Mouse (Mus musculus): ENCODE data around the gene Socs1. TPM values are rescaled to one million over a fixed set of nuclear protein-coding genes. Genes with fewer than 3 reads are reported as not detected.
A peak's percentile ranks its signal among the peaks of the same experiment; 100 is the strongest.

Socs1 gene
- total RNA-seq, 2 experiments from 2014 or later: 0.35 to 0.75 TPM

DNA sequence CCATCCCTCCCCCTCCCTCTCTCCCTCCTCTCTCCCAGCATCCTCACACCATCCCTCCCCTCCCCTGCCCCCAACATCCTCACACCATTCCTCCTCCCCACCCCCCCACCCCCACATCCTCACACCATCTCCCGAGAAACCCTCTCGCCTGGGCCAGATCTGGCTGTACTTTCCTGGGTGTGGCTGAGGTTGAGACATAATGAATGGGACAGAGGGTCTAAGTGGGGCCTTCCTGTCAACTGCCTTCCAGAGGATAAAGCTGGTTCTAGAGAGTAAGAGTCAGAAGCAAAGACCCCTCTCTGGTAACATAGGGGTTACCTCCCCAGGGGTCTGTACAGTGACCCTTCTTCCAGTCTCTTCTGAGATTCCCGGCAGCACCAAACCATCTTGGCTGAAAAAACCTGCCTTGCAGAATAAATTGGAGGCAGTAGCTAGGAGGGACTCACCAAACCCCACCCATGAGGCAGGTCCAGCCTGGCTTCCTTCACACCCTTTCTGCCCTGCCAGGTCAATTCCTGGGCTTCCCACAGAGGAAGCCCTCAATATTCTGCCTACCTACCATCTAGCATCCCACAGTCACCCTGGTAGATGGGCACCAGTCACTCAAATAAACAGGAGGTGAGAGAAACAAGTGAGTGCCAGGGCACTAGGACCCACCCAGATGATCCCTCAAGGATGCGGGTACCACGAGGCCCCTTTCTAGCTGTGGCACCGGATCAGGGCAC lies 21.6 kb downstream of the Socs1 start:
- DNase-seq: peak in 1 of 2 experiments; percentile 41

DNA sequence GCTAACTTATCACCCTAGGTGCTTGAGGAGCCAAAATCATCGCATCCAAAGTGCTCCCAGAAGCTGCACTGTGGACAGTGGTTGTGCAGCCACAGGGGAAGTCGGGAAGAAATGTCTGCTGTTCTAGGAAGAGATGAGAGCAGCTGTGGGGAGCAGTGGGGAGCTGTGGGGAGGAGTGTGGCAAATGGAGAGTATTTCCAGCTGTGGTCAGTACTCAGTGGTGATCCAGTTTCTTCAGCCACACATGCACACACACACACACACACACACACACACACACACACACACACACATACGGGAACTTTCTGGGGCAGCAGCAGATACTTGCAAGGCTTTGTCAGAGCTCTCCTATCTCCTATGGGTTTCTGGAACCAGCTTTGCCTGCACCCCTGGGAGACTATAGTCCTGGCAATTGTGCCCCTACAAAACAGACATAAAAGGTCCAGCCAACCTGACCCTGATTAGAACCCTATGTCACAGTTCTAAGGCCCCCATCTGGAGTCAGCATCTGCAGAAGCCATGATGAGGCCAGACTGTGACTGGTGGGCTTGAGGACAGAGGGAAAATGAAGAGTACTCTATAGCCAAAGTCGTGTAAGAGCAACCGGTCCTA lies 22.7 kb downstream of the Socs1 start:
- peak in 1 of 2 experiments; percentile 41 for DNase-seq

DNA sequence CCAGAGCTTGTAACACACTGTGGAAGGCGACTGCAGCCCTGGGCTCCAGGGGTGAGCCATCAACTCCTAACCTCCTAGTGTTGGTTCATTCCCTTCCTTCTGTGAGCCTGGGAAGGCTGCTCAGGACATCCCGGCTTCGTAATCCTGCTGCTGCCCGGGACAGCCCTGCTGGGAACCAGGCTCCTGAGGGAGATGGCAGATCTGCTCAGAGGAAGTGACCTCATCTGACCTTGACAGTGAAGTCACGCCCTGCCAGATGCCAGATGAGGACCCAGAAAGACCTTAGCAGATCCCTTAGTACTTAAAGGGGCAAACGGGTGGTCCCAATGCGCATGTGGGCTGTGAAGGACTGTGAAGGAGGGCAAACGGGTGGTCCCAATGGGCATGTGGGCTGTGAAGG lies 24.2 kb downstream of the Socs1 start:
- peak in 1 of 2 experiments; percentile 50 for DNase-seq

DNA sequence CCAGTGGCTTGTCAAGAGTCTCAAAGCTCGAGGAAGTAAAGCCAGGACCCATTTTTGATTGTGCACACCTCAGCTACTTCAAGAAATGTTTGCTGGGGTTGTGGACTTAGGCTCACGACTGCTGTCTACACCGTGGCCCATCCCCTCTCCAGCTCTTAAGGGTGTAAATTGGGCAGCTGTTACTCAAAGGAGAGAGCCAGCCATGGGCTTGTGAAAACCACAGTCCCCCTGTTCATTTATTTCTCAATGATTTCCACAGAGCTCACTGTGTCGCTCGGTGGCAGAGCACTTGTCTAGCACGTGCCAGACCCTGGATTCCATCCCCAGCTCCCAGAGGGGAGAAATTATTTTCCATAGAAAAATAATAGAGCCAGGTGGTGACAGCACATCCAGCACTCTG lies 29.2 kb downstream of the Socs1 start:
- DNase-seq: no peak

DNA sequence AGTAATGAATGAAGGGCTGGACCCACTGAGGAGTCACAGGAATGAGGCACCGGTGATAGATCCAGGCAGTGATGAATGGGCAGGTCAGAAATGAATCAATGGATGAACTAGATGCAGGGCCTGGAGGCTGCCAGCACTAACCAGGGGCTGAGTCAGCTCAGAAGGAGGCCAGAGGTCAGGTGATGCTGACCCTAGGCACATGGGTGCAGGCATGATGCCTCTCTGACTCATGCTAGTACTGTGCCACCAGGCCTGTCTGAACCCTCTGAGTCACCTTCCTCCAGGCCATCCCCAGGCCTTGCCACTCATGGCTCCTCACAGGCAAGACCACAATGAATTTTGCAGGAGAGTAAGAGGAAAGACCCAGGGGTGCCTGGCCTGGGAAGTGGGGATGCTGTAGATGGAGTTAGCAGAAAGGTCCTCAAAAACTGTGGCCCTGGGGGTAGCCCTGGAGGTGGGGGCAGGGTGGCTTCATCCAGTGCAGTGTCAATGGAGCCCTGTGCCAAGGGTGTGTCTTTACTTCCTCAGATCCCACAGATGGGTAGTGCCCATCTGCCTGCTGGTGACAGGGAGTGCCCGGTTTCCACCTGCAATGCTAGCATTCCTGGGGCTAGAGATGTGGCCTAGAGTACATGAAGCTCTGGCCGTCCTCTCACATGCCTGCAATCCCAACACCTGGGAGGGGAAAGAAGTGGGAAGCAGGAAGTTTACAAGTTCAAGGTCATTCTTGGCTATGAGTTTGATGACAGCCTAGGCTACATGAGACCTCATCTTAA lies 30.6 kb downstream of the Socs1 start:
- no peak for DNase-seq

DNA sequence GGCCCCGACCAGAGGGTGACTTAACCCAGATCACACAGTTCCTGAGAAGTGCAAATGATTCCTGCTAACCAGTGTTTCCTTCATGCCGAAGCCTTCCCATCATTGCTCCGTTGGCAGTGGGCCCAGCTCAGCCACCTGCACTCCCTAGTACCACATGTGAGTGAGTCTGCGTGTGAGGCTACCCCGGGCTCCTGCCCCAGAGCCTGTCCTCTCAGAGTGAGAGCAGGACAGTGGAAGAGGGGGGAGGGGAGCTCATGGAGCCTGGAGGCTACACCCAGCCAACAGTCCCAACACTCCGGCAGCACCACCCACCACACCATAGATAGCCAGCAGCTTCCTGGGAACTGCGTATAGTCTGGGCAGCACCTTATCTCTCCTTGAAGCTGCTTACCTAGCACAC lies 35.5 kb downstream of the Socs1 start:
- no peak for DNase-seq

DNA sequence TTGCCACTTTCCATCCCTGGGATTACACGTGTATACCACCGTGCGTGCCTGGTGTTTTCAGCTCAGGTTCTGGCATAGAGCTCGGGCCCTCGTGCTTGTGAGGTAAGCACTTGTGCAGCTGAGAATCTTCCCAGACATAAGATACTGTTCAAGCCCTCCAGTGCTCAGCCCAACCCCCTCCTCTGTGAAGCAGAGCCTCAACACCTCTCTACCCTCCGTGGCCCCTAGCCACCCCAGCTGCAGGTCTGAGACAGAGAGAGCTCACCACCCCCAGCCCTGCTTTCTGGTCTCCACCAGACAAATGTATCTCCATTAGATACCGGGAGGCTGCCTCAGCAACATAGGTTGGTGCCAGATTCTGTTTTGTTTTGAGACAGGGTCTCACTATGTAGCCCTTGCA lies 36.1 kb downstream of the Socs1 start:
- DNase-seq: no peak

DNA sequence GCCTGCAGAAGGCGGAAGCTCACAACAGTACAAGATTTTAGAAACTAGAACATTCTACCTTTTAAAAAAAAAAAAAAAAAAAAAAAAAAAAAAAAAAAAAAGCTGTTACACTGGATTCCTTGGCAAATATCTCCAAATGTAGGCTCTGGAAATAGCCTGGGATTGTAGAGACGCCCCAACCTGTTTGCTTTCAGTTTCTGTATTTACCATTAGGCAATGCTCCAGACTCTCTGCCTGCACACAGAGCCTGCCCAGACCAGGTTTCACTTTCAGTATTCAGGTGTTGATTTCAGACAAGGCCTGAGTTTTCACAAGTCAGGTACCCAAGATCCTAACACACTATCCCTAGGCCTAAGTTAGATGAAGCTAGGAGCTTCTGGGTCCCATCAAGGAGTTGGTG lies 44.3 kb downstream of the Socs1 start:
- peak; percentile 51 to 79 for DNase-seq

DNA sequence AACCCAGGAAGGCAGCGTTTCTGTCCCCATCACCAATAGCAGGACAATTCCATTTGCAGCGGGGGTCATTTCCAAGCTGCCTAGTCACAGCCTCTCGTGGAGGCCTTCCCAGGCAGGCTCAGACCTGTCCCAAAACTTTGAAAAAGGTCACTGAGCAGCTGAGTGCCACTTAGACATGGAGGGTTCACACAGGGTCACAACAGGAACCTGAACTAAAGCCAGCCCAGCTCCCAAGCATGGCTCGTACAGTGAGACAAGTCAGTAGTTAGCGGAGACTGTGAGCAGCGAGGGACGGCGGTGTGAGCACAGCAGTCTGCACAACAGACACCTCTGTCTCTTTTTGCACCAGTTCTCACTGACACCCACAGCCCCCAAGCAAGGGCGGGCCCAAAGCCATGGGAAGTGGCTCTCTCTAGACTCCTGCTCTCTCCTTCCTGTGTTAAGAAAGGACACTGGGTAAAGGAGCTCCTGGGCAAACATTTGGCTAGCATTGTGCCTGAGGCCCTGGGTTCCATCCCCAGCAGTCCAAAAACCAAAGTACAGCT lies 45.4 kb downstream of the Socs1 start:
- DNase-seq: peak; percentile 56 to 60

DNA sequence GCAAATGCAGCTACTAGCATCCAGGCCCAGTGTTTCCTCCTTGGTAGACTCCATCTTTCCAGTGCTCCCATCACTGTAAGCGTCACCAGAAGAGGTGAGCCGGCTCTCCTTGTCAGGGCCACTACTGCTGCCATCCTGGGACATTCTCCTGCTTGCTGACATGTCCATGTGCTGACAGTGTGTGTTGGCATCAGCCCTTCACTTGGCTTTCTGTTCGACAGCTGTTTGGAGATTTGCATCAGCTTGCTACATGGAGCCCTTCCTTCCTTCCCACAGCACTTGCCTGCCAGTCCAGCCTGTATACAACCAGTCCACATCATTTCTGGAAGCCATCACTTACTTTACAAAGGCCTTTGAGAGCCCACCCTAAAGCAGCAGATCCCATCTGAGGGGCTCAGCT lies 46.5 kb downstream of the Socs1 start:
- no peak for DNase-seq

DNA sequence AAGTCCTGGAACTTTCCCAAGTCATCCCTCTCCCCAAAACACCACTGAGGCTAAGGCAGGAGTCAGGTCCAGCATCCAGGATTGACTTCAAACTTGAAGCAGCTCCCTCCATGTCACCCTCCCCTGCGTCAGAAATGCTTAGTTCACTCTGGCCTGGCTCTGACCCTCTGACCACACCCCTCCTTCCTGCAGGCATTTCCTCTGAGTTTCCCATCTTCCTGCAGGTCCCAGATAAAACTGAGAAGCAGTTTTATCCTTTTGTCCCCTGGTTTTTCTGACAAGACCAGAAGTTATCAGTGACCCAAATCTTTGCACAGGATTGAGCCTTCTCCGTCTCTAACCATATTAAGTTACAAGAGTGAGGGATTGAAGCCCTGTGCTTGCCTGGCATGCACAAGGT lies 47.8 kb downstream of the Socs1 start:
- DNase-seq: peak; percentile 55 to 80

DNA sequence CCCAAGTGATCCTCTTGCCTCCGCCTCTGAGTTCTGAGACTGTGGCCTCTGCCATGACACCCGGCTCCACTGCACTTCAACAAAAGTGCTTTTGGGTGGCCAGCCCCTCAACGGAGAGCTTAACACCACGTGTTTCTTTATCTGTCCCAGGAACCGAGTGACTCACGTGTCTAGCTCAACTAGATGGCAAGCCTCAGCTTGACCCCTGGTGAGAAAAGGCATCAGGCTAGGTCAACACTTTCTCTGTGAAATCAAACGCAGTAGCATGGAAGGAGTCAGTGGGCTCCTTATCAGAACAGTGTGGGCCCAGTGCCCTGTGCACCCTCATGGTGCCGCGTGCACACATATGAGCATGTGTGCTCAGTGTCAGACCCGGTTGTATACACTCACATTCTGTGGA lies 49.0 kb downstream of the Socs1 start:
- DNase-seq: no peak

DNA sequence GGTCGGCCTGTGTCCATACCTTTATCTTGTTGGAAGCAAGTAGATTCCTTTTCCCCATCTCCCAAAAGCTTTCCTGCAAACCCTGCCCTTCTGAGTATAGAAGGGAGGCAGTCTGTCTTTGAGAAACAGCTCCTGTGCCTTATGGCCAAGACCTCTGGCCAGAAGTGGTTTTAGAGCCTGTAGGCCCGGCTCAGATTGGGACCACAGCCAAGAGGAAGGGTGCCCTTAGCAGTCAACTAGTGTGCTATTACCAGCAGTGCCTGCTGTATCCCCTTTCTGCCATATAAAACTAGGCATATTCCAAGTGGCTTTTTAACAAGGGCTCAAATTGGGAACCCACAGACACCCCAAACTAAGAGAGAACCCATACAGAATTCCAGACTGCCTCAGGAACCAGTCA lies 49.6 kb downstream of the Socs1 start:
- DNase-seq: peak; percentile 33 to 34

DNA sequence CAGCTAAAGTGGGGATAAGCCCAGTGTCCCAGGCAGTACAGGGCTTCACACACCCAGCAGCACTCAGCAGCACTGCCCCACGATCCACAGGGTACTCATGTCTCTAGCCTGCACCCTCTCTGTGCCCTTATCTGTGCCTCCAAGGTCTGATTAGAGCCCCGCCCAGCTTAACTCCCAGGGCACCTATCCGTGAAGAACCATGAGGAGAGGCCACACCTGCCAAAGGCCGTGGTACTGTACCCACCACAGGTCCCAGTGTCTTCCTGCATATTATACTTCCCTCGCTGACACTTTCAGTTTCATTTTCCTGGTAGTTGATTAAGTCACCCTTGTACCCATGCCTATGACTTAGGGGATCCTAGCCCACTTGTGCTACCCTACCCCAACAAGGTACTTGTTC lies 52.9 kb downstream of the Socs1 start:
- DNase-seq: no peak

Other genes starting within 250 kb of the Socs1 start
- 10 to 100 TPM; 29.7 to 33.3 TPM for gene Dexi, start 242.5 kb downstream of the Socs1 start, total RNA-seq (2021)
- 10 to 100 TPM; 54.5 to 57.2 TPM for gene Clec16a, start 240.2 kb downstream of the Socs1 start, total RNA-seq (2021)
- gene Tnp2, start 3.1 kb upstream of the Socs1 start, total RNA-seq (2021): not detected
- gene Prm3, start 5.4 kb upstream of the Socs1 start, total RNA-seq (2021): not detected
- not detected for gene Prm2, start 10.6 kb upstream of the Socs1 start, total RNA-seq (2021)
- not detected for gene Prm1, start 20.3 kb upstream of the Socs1 start, total RNA-seq (2021)
- not detected for gene Gm11172, start 27.4 kb upstream of the Socs1 start, total RNA-seq (2021)
- under 1 TPM; 0.27 to 0.33 TPM for gene Rmi2, start 49.5 kb upstream of the Socs1 start, total RNA-seq (2021)

Measured in heart, adult 18-20 months (tissue).